Mouse (Mus musculus): Measurements from ENCODE around the gene 1700020A23Rik. TPM values are rescaled to one million over a fixed set of nuclear protein-coding genes. Genes with fewer than 3 reads are reported as not detected.

Gene 1700020A23Rik
- polyA plus RNA-seq, 1 experiment = not detected

GRCm38 (mm10) chr2:130383205-130383604 is 21.9 kb upstream of the 1700020A23Rik start:
- Histone ChIP-seq H3K27ac (ENCODE audit: control insufficient read depth, insufficient read depth, low read depth, low read length, poor library complexity) (no peak overlapping the region), H3K4me1 (ENCODE audit: control insufficient read depth, insufficient read depth, low read length) (no peaks in the 10 kb centered on the region), H3K4me3 (replicated peaks; ENCODE audit: control insufficient read depth, low read depth, low read length) (no peak overlapping the region)
- 53% methylated on average over 3 of the region's 3 CpGs for WGBS
- TF ChIP-seq POLR2A (IDR thresholded peaks at IDR 0.05; ENCODE audit: borderline replicate concordance, control insufficient read depth, low read depth, low read length) = no peak
- no peak for TF ChIP-seq CTCF (IDR thresholded peaks at IDR 0.05; ENCODE audit: control insufficient read depth, insufficient read depth, low read length)

- no peak overlapping the region for H3K27ac ChIP-seq (ENCODE audit: control insufficient read depth, insufficient read depth, low read depth, low read length, poor library complexity)
- no peak overlapping the region for H3K4me3 ChIP-seq (replicated peaks; ENCODE audit: control insufficient read depth, low read depth, low read length)
- TF ChIP-seq CTCF (IDR thresholded peaks at IDR 0.05; ENCODE audit: control insufficient read depth, insufficient read depth, low read length) (no peak), POLR2A (IDR thresholded peaks at IDR 0.05; ENCODE audit: borderline replicate concordance, control insufficient read depth, low read depth, low read length) (no peak)
- 66% methylated on average over 6 of the region's 6 CpGs for WGBS
- no peaks in the 10 kb centered on the region for H3K4me1 ChIP-seq (ENCODE audit: control insufficient read depth, insufficient read depth, low read length)
Measured at GRCm38 (mm10) chr2:130383895-130384294, 21.2 kb upstream of the 1700020A23Rik start.

GRCm38 (mm10) chr2:130386212-130386611 is 18.8 kb upstream of the 1700020A23Rik start:
- Histone ChIP-seq H3K4me3 (replicated peaks; ENCODE audit: control insufficient read depth, low read depth, low read length) (no peak overlapping the region), H3K27ac (ENCODE audit: control insufficient read depth, insufficient read depth, low read depth, low read length, poor library complexity) (no peak overlapping the region), H3K4me1 (ENCODE audit: control insufficient read depth, insufficient read depth, low read length) (no peaks in the 10 kb centered on the region)
- TF ChIP-seq CTCF (IDR thresholded peaks at IDR 0.05; ENCODE audit: control insufficient read depth, insufficient read depth, low read length) (no peak), POLR2A (IDR thresholded peaks at IDR 0.05; ENCODE audit: borderline replicate concordance, control insufficient read depth, low read depth, low read length) (no peak)
- WGBS = 71% methylated on average over 1 of the region's 1 CpGs

- Histone ChIP-seq H3K27ac (ENCODE audit: control insufficient read depth, insufficient read depth, low read depth, low read length, poor library complexity) (no peak overlapping the region), H3K4me1 (ENCODE audit: control insufficient read depth, insufficient read depth, low read length) (no peaks in the 10 kb centered on the region), H3K4me3 (replicated peaks; ENCODE audit: control insufficient read depth, low read depth, low read length) (no peak overlapping the region)
- TF ChIP-seq POLR2A (IDR thresholded peaks at IDR 0.05; ENCODE audit: borderline replicate concordance, control insufficient read depth, low read depth, low read length) = no peak
- 80% methylated on average over 2 of the region's 2 CpGs for WGBS
Measured at GRCm38 (mm10) chr2:130388796-130389195, 16.3 kb upstream of the 1700020A23Rik start.

- no peak overlapping the region for H3K4me3 ChIP-seq (replicated peaks; ENCODE audit: control insufficient read depth, low read depth, low read length)
- 64% methylated on average over 11 of the region's 11 CpGs for WGBS
- TF ChIP-seq CTCF (IDR thresholded peaks at IDR 0.05; ENCODE audit: control insufficient read depth, insufficient read depth, low read length) (no peak), POLR2A (IDR thresholded peaks at IDR 0.05; ENCODE audit: borderline replicate concordance, control insufficient read depth, low read depth, low read length) (no peak)
- no peaks in the 10 kb centered on the region for H3K4me1 ChIP-seq (ENCODE audit: control insufficient read depth, insufficient read depth, low read length)
- no peak overlapping the region for H3K27ac ChIP-seq (ENCODE audit: control insufficient read depth, insufficient read depth, low read depth, low read length, poor library complexity)
Measured at GRCm38 (mm10) chr2:130390993-130391625, 13.9 kb upstream of the 1700020A23Rik start.

GRCm38 (mm10) chr2:130392836-130393235 is 12.2 kb upstream of the 1700020A23Rik start:
- H3K4me1 ChIP-seq (ENCODE audit: control insufficient read depth, insufficient read depth, low read length) = no peaks in the 10 kb centered on the region
- H3K27ac ChIP-seq (ENCODE audit: control insufficient read depth, insufficient read depth, low read depth, low read length, poor library complexity) = no peak overlapping the region
- 68% methylated on average over 3 of the region's 3 CpGs for WGBS
- TF ChIP-seq POLR2A (IDR thresholded peaks at IDR 0.05; ENCODE audit: borderline replicate concordance, control insufficient read depth, low read depth, low read length) (no peak), CTCF (IDR thresholded peaks at IDR 0.05; ENCODE audit: control insufficient read depth, insufficient read depth, low read length) (no peak)
- H3K4me3 ChIP-seq (replicated peaks; ENCODE audit: control insufficient read depth, low read depth, low read length) = no peak overlapping the region

- no peak overlapping the region for H3K27ac ChIP-seq (ENCODE audit: control insufficient read depth, insufficient read depth, low read depth, low read length, poor library complexity)
- H3K4me1 ChIP-seq (ENCODE audit: control insufficient read depth, insufficient read depth, low read length) = no peaks in the 10 kb centered on the region
- no peak overlapping the region for H3K4me3 ChIP-seq (replicated peaks; ENCODE audit: control insufficient read depth, low read depth, low read length)
- 89% methylated on average over 11 of the region's 11 CpGs for WGBS
- TF ChIP-seq POLR2A (IDR thresholded peaks at IDR 0.05; ENCODE audit: borderline replicate concordance, control insufficient read depth, low read depth, low read length) (no peak), CTCF (IDR thresholded peaks at IDR 0.05; ENCODE audit: control insufficient read depth, insufficient read depth, low read length) (no peak)
Measured at GRCm38 (mm10) chr2:130395696-130396095, 9.4 kb upstream of the 1700020A23Rik start.

- no peak within 1 kb of the TSS for H3K27ac ChIP-seq (ENCODE audit: control insufficient read depth, insufficient read depth, low read depth, low read length, poor library complexity)
- no peaks in the 10 kb centered on the region for H3K4me1 ChIP-seq (ENCODE audit: control insufficient read depth, insufficient read depth, low read length)
- no peak within 1 kb of the TSS for H3K4me3 ChIP-seq (replicated peaks; ENCODE audit: control insufficient read depth, low read depth, low read length)
- TF ChIP-seq CTCF (IDR thresholded peaks at IDR 0.05; ENCODE audit: control insufficient read depth, insufficient read depth, low read length) = no peak
- TF ChIP-seq POLR2A (IDR thresholded peaks at IDR 0.05; ENCODE audit: borderline replicate concordance, control insufficient read depth, low read depth, low read length) = no peak; the same call in 1 of the 2 replicates
- WGBS = 3% methylated on average over 46 of the region's 53 CpGs
Measured at GRCm38 (mm10) chr2:130397186-130397985, 7.7 kb upstream of the 1700020A23Rik start, which contains the start of gene Cpxm1. Gene Cpxm1 (minus strand): TSS chr2:130397574.
